Mouse (Mus musculus) neural tube, embryonic 11.5 days (tissue): ENCODE data around the gene Tcf21. TPM values are rescaled to one million over a fixed set of nuclear protein-coding genes. Genes with fewer than 3 reads are reported as not detected.

Source experiments
- ATAC-seq: fragments of 200-750 bp; cut with Nextera tagmentation; 2 replicates; pipeline ENCODE4 v1.8.0; 2017; ENCODE audit warnings: moderate number of reproducible peaks, mild to moderate bottlenecking, moderate TSS enrichment, moderate library complexity; ENCODE audit not compliant: insufficient read depth, low FRiP score, low TSS enrichment
- DNase-seq: peaks from one replicate; pipeline ENCODE4 v3.0.0-alpha.2; 2015; ENCODE audit warnings: low spot score
- H3K27ac ChIP-seq: fragments of 300-500 bp; sonication (generic); 2 replicates; pipeline ENCODE4 v1.5.1; 2014; ENCODE audit warnings: low read depth, mild to moderate bottlenecking, low read length
- H3K27me3 ChIP-seq: fragments of 300-500 bp; sonication (generic); 2 replicates; pipeline ENCODE4 v1.6.1; 2014; ENCODE audit warnings: mild to moderate bottlenecking, low read length, mixed read lengths; ENCODE audit not compliant: control insufficient read depth, insufficient read depth
- H3K36me3 ChIP-seq: fragments of 300-500 bp; sonication (generic); 2 replicates; pipeline ENCODE4 v1.6.1; 2014; ENCODE audit warnings: mild to moderate bottlenecking, low read length, moderate library complexity, mixed read lengths; ENCODE audit not compliant: control insufficient read depth, insufficient read depth
- H3K4me1 ChIP-seq: fragments of 300-500 bp; sonication (generic); 2 replicates; pipeline ENCODE4 v1.6.1; 2014; ENCODE audit warnings: low read length, mixed read lengths; ENCODE audit not compliant: control insufficient read depth, insufficient read depth
- H3K4me2 ChIP-seq: fragments of 300-500 bp; sonication (generic); 2 replicates; pipeline ENCODE4 v1.6.1; 2014; ENCODE audit warnings: low read depth, mild to moderate bottlenecking, moderate library complexity
- H3K4me3 ChIP-seq: fragments of 300-500 bp; sonication (generic); 2 replicates; pipeline ENCODE4 v1.5.1; 2014; ENCODE audit warnings: low read depth, low read length
- H3K9ac ChIP-seq: fragments of 300-500 bp; sonication (generic); 2 replicates; pipeline ENCODE4 v1.6.1; 2014; ENCODE audit warnings: mild to moderate bottlenecking, low read length
- H3K9me3 ChIP-seq: fragments of 300-500 bp; sonication (generic); 2 replicates; pipeline ENCODE4 v1.6.1; 2016; ENCODE audit warnings: low read length; ENCODE audit not compliant: control insufficient read depth
- WGBS: fragments of 180-500 bp; shearing (Covaris S2); extraction: QIAGEN DNeasy Blood & Tissue Kit; methylation state at CpG from one replicate; pipeline ENCODE4 v1.1.7; 2014; 5-methylcytosine and 5-hydroxymethylcytosine counted together
- polyA plus RNA-seq: library from polyadenylated mRNA; unstranded; fragments of >200 nt; fragmentation: Nextera tagmentation; extraction: Ambion mirVana; gene quantifications from 2 replicates; pipeline ENCODE4 v1.2.1, GENCODE M21; 2014

Gene Tcf21
- polyA plus RNA-seq, 1 experiment from 2014 or later: 0.40 TPM

GRCm38 (mm10) chr10:22818600-22819238, 1.3 kb downstream of the Tcf21 start:
- Histone ChIP-seq H3K27me3 (peaks cover 89% of the 10 kb centered on the region), H3K9ac (no peak overlapping the region), H3K36me3 (no peaks in the 10 kb centered on the region), H3K4me3 (peak overlapping the region; percentile 18; the same call in 1 of the 2 replicates), H3K4me2 (no peak overlapping the region), H3K9me3 (no peaks in the 10 kb centered on the region), H3K27ac (no peak overlapping the region), H3K4me1 (no peaks in the 10 kb centered on the region)
- ATAC-seq (no peak), DNase-seq (no peak)
- WGBS: 1% methylated on average over 12 of the region's 12 CpGs

- H3K4me3 ChIP-seq: no peak overlapping the region
- H3K36me3 ChIP-seq: no peaks in the 10 kb centered on the region
- peaks cover 92% of the 10 kb centered on the region for H3K27me3 ChIP-seq
- no peak overlapping the region for H3K27ac ChIP-seq
- no peaks in the 10 kb centered on the region for H3K9me3 ChIP-seq
- WGBS: 0% methylated on average over 4 of the region's 4 CpGs
- no peak overlapping the region for H3K4me2 ChIP-seq
- ATAC-seq: no peak
- no peak for DNase-seq
- H3K4me1 ChIP-seq: no peaks in the 10 kb centered on the region
- H3K9ac ChIP-seq: no peak overlapping the region
These were observed 2.0 kb downstream of the Tcf21 start for GRCm38 (mm10) chr10:22817976-22818375.

- no peak overlapping the region for H3K27ac ChIP-seq
- under 1% methylated on average over 15 of the region's 18 CpGs for WGBS
- no peaks in the 10 kb centered on the region for H3K9me3 ChIP-seq
- H3K27me3 ChIP-seq: peaks cover 88% of the 10 kb centered on the region
- DNase-seq (peak; percentile 22), ATAC-seq (no peak)
- no peak overlapping the region for H3K9ac ChIP-seq
- no peaks in the 10 kb centered on the region for H3K36me3 ChIP-seq
- no peak overlapping the region for H3K4me2 ChIP-seq
- no peak overlapping the region for H3K4me3 ChIP-seq
- no peaks in the 10 kb centered on the region for H3K4me1 ChIP-seq
These were observed 2.4 kb downstream of the Tcf21 start for GRCm38 (mm10) chr10:22817561-22817960.

- DNase-seq (peak; percentile 44), ATAC-seq (no peak)
- H3K4me2 ChIP-seq: no peak overlapping the region
These were observed 3.7 kb downstream of the Tcf21 start for GRCm38 (mm10) chr10:22816237-22816762.

GRCm38 (mm10) chr10:22815461-22816236, 4.3 kb downstream of the Tcf21 start:
- H3K9me3 ChIP-seq: no peaks in the 10 kb centered on the region
- H3K4me1 ChIP-seq: no peaks in the 10 kb centered on the region
- no peak overlapping the region for H3K4me2 ChIP-seq
- no peak overlapping the region for H3K4me3 ChIP-seq
- H3K27me3 ChIP-seq: peaks cover 84% of the 10 kb centered on the region
- H3K36me3 ChIP-seq: no peaks in the 10 kb centered on the region
- ATAC-seq (no peak), DNase-seq (peak; percentile 23)
- H3K9ac ChIP-seq: no peak overlapping the region
- 1% methylated on average over 19 of the region's 19 CpGs for WGBS
- H3K27ac ChIP-seq: no peak overlapping the region

More at GRCm38 (mm10) chr10:22816237-22816762, 3.7 kb downstream of the Tcf21 start:
- peaks cover 88% of the 10 kb centered on the region for H3K27me3 ChIP-seq
- H3K9ac ChIP-seq: no peak overlapping the region
- WGBS: under 1% methylated on average over 28 of the region's 28 CpGs
- no peak overlapping the region for H3K27ac ChIP-seq
- H3K9me3 ChIP-seq: no peaks in the 10 kb centered on the region
- H3K4me3 ChIP-seq: no peak overlapping the region
- no peaks in the 10 kb centered on the region for H3K36me3 ChIP-seq
- no peaks in the 10 kb centered on the region for H3K4me1 ChIP-seq

- H3K4me2 ChIP-seq: no peak overlapping the region
- 0% methylated on average over 2 of the region's 2 CpGs for WGBS
- DNase-seq: no peak
- H3K36me3 ChIP-seq: no peaks in the 10 kb centered on the region
- H3K9ac ChIP-seq: no peak overlapping the region
- no peak overlapping the region for H3K27ac ChIP-seq
- no peaks in the 10 kb centered on the region for H3K9me3 ChIP-seq
- H3K27me3 ChIP-seq: peaks cover 78% of the 10 kb centered on the region
- no peak overlapping the region for H3K4me3 ChIP-seq
- no peak for ATAC-seq
- no peaks in the 10 kb centered on the region for H3K4me1 ChIP-seq
These were observed 5.2 kb downstream of the Tcf21 start for GRCm38 (mm10) chr10:22814771-22815170.

- H3K4me1 ChIP-seq: no peaks in the 10 kb centered on the region
- H3K9ac ChIP-seq: no peak overlapping the region
- H3K4me2 ChIP-seq: no peak overlapping the region
- no peak for DNase-seq
- no peaks in the 10 kb centered on the region for H3K9me3 ChIP-seq
- no peaks in the 10 kb centered on the region for H3K36me3 ChIP-seq
- peaks cover 73% of the 10 kb centered on the region for H3K27me3 ChIP-seq
- H3K27ac ChIP-seq: no peak overlapping the region
- no peak for ATAC-seq
- WGBS: 0% methylated on average over 4 of the region's 8 CpGs
- no peak overlapping the region for H3K4me3 ChIP-seq
These were observed 5.7 kb downstream of the Tcf21 start for GRCm38 (mm10) chr10:22814294-22814693.

GRCm38 (mm10) chr10:22813317-22813960, 6.5 kb downstream of the Tcf21 start:
- no peaks in the 10 kb centered on the region for H3K4me1 ChIP-seq
- peak overlapping the region; percentile 8; the same call in 1 of the 2 replicates for H3K4me2 ChIP-seq
- ATAC-seq (no peak), DNase-seq (peak; percentile 40)
- no peak overlapping the region for H3K9ac ChIP-seq
- H3K4me3 ChIP-seq: no peak overlapping the region
- H3K36me3 ChIP-seq: no peaks in the 10 kb centered on the region
- no peaks in the 10 kb centered on the region for H3K9me3 ChIP-seq
- 0% methylated on average over 17 of the region's 18 CpGs for WGBS
- no peak overlapping the region for H3K27ac ChIP-seq
- peaks cover 65% of the 10 kb centered on the region for H3K27me3 ChIP-seq
